9 mouse cellular contexts compared by ENCODE assay signal in genomic region chrX:101300427-101301030, GRCm38 (mm10). TPM values are rescaled to one million over a fixed set of nuclear protein-coding genes. Genes with fewer than 3 reads are reported as not detected.
A peak's percentile ranks its signal among the peaks of the same experiment; 100 is the strongest.
DNase-seq lines count a peak whose midpoint lies in the region; ATAC-seq lines count a peak whose summit lies in the region.
"Had no signal": no experiment of that assay in that cellular context is flagged by ENCODE, and none has a peak within 500 bp of the region (broad histone marks: within the 10 kb centered on the region; RNA-seq: fewer than 3 reads in every experiment).

No protein-coding gene starts in this region.

- H3K27ac ChIP-seq in embryonic facial prominence, embryonic 11.5 days (replicated peaks; ENCODE audit: low read depth, low read length), result peak overlapping the region; percentile 41; the same call in 1 of the 2 replicates
- peak overlapping the region; percentile 89 for H3K27ac ChIP-seq in hindbrain, embryonic 13.5 days
- H3K27ac ChIP-seq in neural tube, embryonic 13.5 days (replicated peaks), result peak overlapping the region; percentile 89

- H3K27me3 ChIP-seq in embryonic facial prominence, embryonic 11.5 days (ENCODE audit: control insufficient read depth, insufficient read depth, low read length), result no peaks in the 10 kb centered on the region
- peaks cover 6% of the 10 kb centered on the region; the same call in 1 of the 2 replicates for H3K27me3 ChIP-seq in hindbrain, embryonic 13.5 days
- peaks cover 9% of the 10 kb centered on the region for H3K27me3 ChIP-seq in neural tube, embryonic 13.5 days

- H3K9me3 ChIP-seq in embryonic facial prominence, embryonic 11.5 days (replicated peaks; ENCODE audit: control insufficient read depth, low read length), result no peaks in the 10 kb centered on the region
- H3K9me3 ChIP-seq in hindbrain, embryonic 13.5 days, result no peaks in the 10 kb centered on the region
- no peaks in the 10 kb centered on the region for H3K9me3 ChIP-seq in neural tube, embryonic 13.5 days

- WGBS in embryonic facial prominence, embryonic 11.5 days, result 25% methylated on average over 13 of the region's 13 CpGs
- 21% methylated on average over 13 of the region's 13 CpGs for WGBS in hindbrain, embryonic 13.5 days
- WGBS in neural tube, embryonic 13.5 days, result 34% methylated on average over 13 of the region's 13 CpGs

- H3K4me1 ChIP-seq in embryonic facial prominence, embryonic 11.5 days (ENCODE audit: control insufficient read depth, insufficient read depth, low read length), result no peaks in the 10 kb centered on the region
- H3K4me1 ChIP-seq in hindbrain, embryonic 13.5 days (replicated peaks), result peaks cover 39% of the 10 kb centered on the region
- peaks cover 40% of the 10 kb centered on the region for H3K4me1 ChIP-seq in neural tube, embryonic 13.5 days (replicated peaks)

- H3K4me3 ChIP-seq in embryonic facial prominence, embryonic 11.5 days (ENCODE audit: low read depth, low read length), result peak overlapping the region; percentile 36
- peak overlapping the region; percentile 56 for H3K4me3 ChIP-seq in hindbrain, embryonic 13.5 days
- peak overlapping the region; percentile 58 for H3K4me3 ChIP-seq in neural tube, embryonic 13.5 days

- peak; percentile 38 for DNase-seq in kidney, postnatal 10 days
- no peak for DNase-seq in kidney, adult 11 months
- peak; percentile 63 for DNase-seq in embryonic facial prominence, embryonic 11.5 days (ENCODE audit: low spot score)
- DNase-seq in frontal cortex, postnatal 10 days (ENCODE audit: low spot score in 2 of 2), result no peak
- no peak for DNase-seq in thymus, postnatal 25 days
- no peak for DNase-seq in MN1 (ENCODE audit: low spot score)

- H3K4me2 ChIP-seq in embryonic facial prominence, embryonic 11.5 days (ENCODE audit: low read depth, low read length), result peak overlapping the region; percentile 29
- H3K4me2 ChIP-seq in hindbrain, embryonic 13.5 days, result peak overlapping the region; percentile 64
- peak overlapping the region; percentile 59 for H3K4me2 ChIP-seq in neural tube, embryonic 13.5 days

- H3K36me3 ChIP-seq in embryonic facial prominence, embryonic 11.5 days (replicated peaks; ENCODE audit: control insufficient read depth, insufficient read depth, low read depth, low read length), result no peaks in the 10 kb centered on the region
- peaks cover 19% of the 10 kb centered on the region for H3K36me3 ChIP-seq in hindbrain, embryonic 13.5 days
- H3K36me3 ChIP-seq in neural tube, embryonic 13.5 days, result peaks cover 22% of the 10 kb centered on the region

- ATAC-seq in embryonic facial prominence, embryonic 11.5 days (replicated peaks; ENCODE audit: insufficient number of reproducible peaks, low FRiP score, low TSS enrichment, low read depth), result peak; percentile 50; the same call in 1 of the 2 replicates
- peak; percentile 57 for ATAC-seq in hindbrain, embryonic 13.5 days (ENCODE audit: low FRiP score)
- peak; percentile 59 for ATAC-seq in neural tube, embryonic 13.5 days (ENCODE audit: low read depth)

- H3K9ac ChIP-seq in embryonic facial prominence, embryonic 11.5 days (replicated peaks; ENCODE audit: low read length), result peak overlapping the region; percentile 9; the same call in 1 of the 2 replicates
- H3K9ac ChIP-seq in hindbrain, embryonic 13.5 days, result peak overlapping the region; percentile 82
- peak overlapping the region; percentile 80 for H3K9ac ChIP-seq in neural tube, embryonic 13.5 days

RNA-seq across cellular contexts. Expression of gene Nlgn3, which starts 1.6 kb away (rescaled TPM):
- 14.2 and 15.6 TPM in 2 replicates for polyA plus RNA-seq in embryonic facial prominence, embryonic 11.5 days (2014; fragmentation: Nextera tagmentation; extraction: Ambion mirVana)
- 60.1 and 61.2 TPM in 2 replicates for polyA plus RNA-seq in hindbrain, embryonic 13.5 days (2015; fragmentation: Nextera tagmentation; extraction: Ambion mirVana)
- 59.3 and 63.7 TPM in 2 replicates for polyA plus RNA-seq in neural tube, embryonic 13.5 days (2015; fragmentation: Nextera tagmentation; extraction: Ambion mirVana)

RNA-seq across cellular contexts. Expression of gene Med12, which starts 26.7 kb away (rescaled TPM):
- 27.8 and 32.3 TPM in 2 replicates for polyA plus RNA-seq in embryonic facial prominence, embryonic 11.5 days (2014; fragmentation: Nextera tagmentation; extraction: Ambion mirVana)
- 26.6 and 28.6 TPM in 2 replicates for polyA plus RNA-seq in hindbrain, embryonic 13.5 days (2015; fragmentation: Nextera tagmentation; extraction: Ambion mirVana)
- 25.9 and 26.6 TPM in 2 replicates for polyA plus RNA-seq in neural tube, embryonic 13.5 days (2015; fragmentation: Nextera tagmentation; extraction: Ambion mirVana)

RNA-seq across cellular contexts. Expression of gene Gm20489, which starts 31.7 kb away (rescaled TPM):
- not detected in 2 replicates for polyA plus RNA-seq in embryonic facial prominence, embryonic 11.5 days (2014; fragmentation: Nextera tagmentation; extraction: Ambion mirVana)
- not detected in 2 replicates for polyA plus RNA-seq in hindbrain, embryonic 13.5 days (2015; fragmentation: Nextera tagmentation; extraction: Ambion mirVana)
- not detected in 2 replicates for polyA plus RNA-seq in neural tube, embryonic 13.5 days (2015; fragmentation: Nextera tagmentation; extraction: Ambion mirVana)
- polyA plus RNA-seq: liver, embryonic 16.5 days had no signal

RNA-seq across cellular contexts. Expression of gene Il2rg, which starts 32.5 kb away (rescaled TPM):
- 3.9 and 4.1 TPM in 2 replicates for polyA plus RNA-seq in embryonic facial prominence, embryonic 11.5 days (2014; fragmentation: Nextera tagmentation; extraction: Ambion mirVana)
- 5.4 and 6.2 TPM in 2 replicates for polyA plus RNA-seq in hindbrain, embryonic 13.5 days (2015; fragmentation: Nextera tagmentation; extraction: Ambion mirVana)
- polyA plus RNA-seq in neural tube, embryonic 13.5 days (2015; fragmentation: Nextera tagmentation; extraction: Ambion mirVana), result 6.8 and 7.1 TPM in 2 replicates

RNA-seq across cellular contexts. Expression of gene Gm614, which starts 36.7 kb away (rescaled TPM):
- not detected in 2 replicates for polyA plus RNA-seq in embryonic facial prominence, embryonic 11.5 days (2014; fragmentation: Nextera tagmentation; extraction: Ambion mirVana)
- 0.27 TPM in 1 of 2 replicates, not detected in the other for polyA plus RNA-seq in hindbrain, embryonic 13.5 days (2015; fragmentation: Nextera tagmentation; extraction: Ambion mirVana)
- polyA plus RNA-seq in neural tube, embryonic 13.5 days (2015; fragmentation: Nextera tagmentation; extraction: Ambion mirVana), result not detected in 2 replicates
- polyA plus RNA-seq: liver, embryonic 16.5 days had no signal

Comparison
In these comparisons a context has a peak if more than half of its experiments do, and no peak if none do; other contexts are left out.
1. DNase-seq: peak in kidney, postnatal 10 days (single experiment) and embryonic facial prominence, embryonic 11.5 days (single experiment); none in kidney, adult 11 months (single experiment), frontal cortex, postnatal 10 days (0 of 2), thymus, postnatal 25 days (single experiment) and MN1 (single experiment).
2. H3K9ac ChIP-seq: peak in every context shown above with its lines; median percentile 82 in hindbrain, embryonic 13.5 days; 80 in neural tube, embryonic 13.5 days; 9 in embryonic facial prominence, embryonic 11.5 days.
3. Peak in every context shown above with its lines, with median percentiles within 50 percentile points of each other: ATAC-seq, H3K27ac ChIP-seq, H3K4me2 ChIP-seq and H3K4me3 ChIP-seq.